Mouse (Mus musculus): ENCODE measurements around the gene Hils1.

Hils1 gene

DNA sequence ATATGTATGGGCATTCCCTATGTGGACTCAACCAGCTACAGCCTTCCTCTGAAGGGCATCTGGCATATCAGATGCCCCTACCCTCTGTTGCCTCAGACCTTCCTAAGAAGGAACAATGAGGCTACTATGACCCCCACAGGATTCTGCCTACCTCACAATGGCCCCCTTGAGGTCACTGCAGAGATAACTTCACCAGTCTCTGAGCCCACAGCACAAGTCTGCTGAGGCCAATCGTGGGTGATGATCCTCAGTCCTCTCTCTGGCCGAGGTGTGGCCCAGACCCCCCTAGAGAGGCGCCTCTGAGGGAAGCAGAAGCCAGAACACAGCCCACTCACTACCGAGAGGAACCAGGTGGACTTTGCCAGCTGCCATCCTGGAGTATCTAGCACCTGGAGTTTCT lies at the start of gene Hils1:
TSS of gene Hils1 (plus strand) at position 175 of the 400 bp plus-strand sequence.
- DNase-seq (ENCODE audit: low spot score) = no peak

DNA sequence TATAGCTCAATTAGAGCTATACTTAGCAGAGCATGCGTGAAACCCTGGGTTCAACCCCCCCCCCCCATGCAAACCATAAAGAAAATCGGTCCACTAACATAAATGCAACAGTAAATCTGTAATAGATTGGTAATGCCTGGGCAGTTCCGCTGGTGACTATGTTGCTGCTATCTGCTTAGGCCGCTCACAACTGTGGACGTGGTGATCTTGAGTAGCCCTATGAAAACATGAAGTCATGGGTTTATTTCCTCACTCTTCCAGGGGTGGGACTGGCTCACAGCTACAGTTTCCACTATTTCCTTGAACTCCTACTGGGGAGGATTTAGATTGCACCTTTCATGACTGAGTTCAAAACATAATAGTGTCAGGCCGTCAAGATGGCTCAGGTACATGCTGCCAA lies 49.7 kb upstream of the Hils1 start:
- no peak for DNase-seq (ENCODE audit: low spot score)

DNA sequence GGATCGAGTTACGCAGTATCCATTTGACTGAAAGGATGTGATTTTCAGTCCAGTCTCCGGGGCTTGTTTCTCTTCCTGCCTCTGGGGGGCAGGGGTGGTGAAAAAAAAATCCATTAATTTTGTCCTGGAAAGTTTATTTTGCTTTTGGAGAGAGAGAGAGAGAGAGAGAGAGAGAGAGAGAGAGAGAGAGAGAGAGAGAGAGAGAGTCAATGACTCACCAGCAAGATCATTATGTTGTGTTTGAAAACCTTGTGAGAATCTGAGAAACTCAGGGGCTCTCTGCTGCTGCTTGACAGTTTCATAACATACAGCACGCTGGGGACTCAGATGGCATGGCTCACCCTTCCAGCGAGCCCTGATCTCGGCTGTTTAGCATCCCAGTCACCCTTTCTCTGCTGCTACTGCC lies 46.4 kb upstream of the Hils1 start:
- no peak for DNase-seq (ENCODE audit: low spot score)

GRCm38 (mm10) chr11:94924977-94925376 lies 42.4 kb upstream of the Hils1 start:
- no peak for DNase-seq (ENCODE audit: low spot score)

DNA sequence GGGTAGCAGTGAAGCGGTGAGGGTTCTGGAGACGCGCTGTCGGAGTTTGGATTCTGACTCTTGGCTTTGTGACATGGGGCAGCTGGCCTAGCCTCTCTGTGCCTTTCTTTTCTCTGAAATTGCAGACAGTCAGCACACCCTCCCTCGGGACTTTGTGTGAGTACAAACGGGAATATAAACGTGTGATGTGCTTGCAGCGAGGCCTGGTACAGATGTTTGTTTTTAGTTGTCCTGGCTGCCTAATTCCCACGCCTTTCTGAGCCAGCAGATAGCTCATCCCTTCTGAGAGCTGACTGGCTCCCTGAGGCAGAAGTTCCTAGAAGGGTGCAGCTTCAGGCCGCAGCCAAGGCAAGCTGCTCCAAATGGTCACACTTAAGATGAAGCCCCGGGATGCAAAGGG lies 41.0 kb upstream of the Hils1 start:
- no peak for DNase-seq (ENCODE audit: low spot score)

DNA sequence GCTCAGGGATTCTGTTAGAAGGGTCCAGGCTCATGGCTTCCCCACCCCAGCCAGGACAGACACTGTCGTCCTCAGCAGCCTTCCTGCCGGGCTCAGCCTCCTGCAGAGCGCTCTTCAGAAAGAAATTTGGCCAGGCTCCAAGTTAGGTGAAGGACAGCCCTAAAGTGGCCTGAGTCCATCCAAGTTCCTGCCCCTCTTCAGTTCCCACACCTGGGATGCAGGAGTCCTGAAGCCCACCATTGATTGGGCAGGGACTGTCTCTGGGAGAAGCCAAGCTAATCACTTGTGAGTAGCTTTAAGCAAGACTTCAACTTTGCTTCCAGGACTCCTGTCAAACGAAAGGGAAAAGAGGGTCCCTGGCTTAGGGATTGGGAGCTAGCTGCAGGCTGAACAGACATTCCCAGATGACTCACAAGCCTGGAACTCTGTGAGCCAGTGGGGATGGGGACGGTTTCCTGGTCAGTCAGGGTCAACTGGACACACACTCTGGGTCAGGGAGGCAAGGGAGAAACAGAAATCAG lies 39.6 kb upstream of the Hils1 start:
- DNase-seq (ENCODE audit: low spot score) = no peak

GRCm38 (mm10) chr11:94928820-94929219 lies 38.6 kb upstream of the Hils1 start:
- DNase-seq (ENCODE audit: low spot score) = peak; percentile 82

GRCm38 (mm10) chr11:94929599-94929998 lies 37.8 kb upstream of the Hils1 start:
- no peak for DNase-seq (ENCODE audit: low spot score)

DNA sequence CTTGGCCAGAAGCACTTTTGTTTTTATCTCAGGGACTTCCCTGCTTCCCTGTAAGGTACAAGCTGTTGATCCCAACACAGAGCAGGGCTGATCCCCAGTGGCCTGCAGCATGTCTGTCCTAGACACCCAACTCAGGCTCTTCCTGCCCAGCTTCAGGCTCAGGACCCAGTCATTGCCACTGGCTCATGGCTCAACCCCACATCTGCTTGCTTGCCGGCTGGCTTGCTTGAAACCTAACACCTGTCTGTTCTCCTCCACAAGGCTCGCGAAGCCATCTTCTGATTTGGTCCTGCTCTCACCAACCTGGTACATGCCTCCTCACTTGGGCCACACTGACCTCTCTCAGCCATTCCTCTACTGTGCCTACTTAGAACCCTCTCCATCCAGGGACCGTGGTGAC lies 37.2 kb upstream of the Hils1 start:
- no peak for DNase-seq (ENCODE audit: low spot score)

DNA sequence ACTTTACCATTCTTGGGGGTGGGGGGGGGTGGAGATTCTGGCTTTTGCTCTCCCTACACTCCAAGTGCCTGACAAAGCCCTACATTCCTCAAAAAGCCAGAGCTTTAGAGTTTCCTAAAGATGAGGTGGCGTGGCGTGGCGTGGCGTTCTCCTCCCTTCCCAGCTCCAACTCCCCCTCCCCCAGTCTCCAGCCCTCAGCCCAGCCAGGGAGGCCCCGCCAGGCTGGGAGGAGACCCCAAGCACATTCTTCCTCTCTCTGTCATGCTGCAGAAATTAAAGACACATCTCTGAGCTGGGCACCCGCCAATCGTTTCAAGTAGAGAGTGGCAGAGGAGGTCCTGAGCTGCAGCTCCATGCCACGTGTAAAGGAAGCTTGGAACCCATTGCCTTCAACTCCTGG lies 33.8 kb upstream of the Hils1 start:
- DNase-seq (ENCODE audit: low spot score) = no peak

DNA sequence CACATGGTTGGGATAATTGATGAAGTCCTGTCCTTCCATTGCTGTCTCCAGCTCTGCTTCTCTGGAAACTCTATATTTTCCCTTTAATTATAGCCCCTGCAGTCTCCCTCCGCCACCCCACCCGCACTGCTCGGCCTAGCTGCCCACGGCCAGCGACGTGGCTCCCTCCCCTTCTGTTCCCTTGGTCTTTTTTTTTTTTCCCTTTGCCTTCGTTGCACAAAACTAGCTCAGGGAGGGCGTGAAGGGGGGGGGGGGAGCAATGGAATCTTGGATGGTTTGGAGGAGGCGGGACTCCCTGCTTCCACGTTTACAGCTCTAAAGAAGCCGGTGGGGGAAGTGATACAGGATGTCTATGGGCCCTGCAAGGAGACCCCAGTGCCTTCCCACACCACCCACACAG lies 32.9 kb upstream of the Hils1 start:
- no peak for DNase-seq (ENCODE audit: low spot score)

DNA sequence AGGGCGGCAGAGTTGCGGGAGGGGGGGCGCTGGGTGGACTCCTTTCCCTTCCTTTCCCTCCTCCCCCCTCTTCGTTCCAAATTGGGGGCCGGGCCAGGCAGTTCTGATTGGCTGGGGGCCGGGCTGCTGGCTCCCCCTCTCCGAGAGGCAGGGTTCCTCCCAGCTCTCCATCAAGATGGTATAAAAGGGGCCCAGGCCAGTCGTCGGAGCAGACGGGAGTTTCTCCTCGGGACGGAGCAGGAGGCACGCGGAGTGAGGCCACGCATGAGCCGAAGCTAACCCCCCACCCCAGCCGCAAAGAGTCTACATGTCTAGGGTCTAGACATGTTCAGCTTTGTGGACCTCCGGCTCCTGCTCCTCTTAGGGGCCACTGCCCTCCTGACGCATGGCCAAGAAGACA lies 31.3 kb upstream of the Hils1 start, which contains the start of gene Col1a1:
TSS of gene Col1a1 (plus strand) at position 180 of the 400 bp plus-strand sequence.
- peak; percentile 74 for DNase-seq (ENCODE audit: low spot score)

DNA sequence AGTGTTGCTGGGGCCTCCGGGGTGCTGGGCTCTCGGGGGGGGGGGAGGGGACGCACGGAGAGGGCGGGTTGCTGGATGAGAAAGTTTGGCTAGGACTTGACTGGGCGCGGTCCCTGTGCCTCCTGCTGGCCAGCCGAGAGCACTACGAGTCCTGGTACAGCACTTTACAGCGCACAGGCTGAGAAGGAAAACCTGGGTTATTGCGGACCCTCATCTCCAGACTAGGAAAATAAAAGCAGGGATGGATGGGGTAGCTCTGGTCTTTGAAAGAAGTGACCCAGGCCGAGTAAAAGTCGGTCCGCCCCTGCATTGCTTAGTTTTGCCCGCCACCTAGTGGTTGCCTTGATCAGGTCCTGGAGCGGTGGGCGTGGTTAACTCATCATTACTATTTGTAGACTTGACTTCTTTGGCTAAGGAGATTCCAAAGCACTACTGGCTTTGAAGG lies 30.5 kb upstream of the Hils1 start:
- DNase-seq (ENCODE audit: low spot score) = peak; percentile 81

DNA sequence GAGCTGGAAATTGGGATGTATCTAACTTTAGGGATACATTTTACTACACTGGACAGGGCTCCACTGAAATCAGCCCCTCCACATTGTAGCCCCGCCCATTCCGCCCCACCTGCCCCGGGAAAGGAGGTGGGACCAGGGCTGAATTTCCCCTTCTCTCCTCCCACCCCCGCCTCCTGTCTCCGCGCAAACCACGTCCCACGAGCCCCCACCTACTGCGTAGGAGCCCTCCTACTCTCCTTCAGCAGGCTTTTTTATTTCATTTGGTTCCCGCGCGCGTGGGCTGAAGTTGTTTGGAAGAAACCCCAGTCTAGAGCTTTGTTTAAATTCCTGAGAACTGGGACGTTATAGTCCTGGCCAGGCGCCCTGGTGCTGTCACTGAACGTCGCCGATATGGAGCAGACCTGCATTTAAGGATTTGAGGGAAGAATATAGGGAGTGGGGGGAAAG lies 30.0 kb upstream of the Hils1 start:
- peak; percentile 71 for DNase-seq (ENCODE audit: low spot score)

DNA sequence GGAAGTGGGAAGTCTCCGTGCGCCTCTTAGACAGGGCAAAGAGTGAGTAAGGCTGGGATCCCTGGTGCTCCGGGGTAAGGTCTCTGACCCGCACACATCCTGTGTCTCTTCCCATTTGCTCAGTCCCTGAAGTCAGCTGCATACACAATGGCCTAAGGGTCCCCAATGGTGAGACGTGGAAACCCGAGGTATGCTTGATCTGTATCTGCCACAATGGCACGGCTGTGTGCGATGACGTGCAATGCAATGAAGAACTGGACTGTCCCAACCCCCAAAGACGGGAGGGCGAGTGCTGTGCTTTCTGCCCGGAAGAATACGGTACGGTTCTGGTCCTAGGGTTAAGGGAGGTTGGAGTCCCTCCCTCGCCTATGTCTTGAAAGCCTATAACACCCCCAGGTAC lies 29.6 kb upstream of the Hils1 start:
- DNase-seq (ENCODE audit: low spot score) = no peak

- DNase-seq (ENCODE audit: low spot score) = no peak
Measured at GRCm38 (mm10) chr11:94938296-94938695, 29.1 kb upstream of the Hils1 start.

DNA sequence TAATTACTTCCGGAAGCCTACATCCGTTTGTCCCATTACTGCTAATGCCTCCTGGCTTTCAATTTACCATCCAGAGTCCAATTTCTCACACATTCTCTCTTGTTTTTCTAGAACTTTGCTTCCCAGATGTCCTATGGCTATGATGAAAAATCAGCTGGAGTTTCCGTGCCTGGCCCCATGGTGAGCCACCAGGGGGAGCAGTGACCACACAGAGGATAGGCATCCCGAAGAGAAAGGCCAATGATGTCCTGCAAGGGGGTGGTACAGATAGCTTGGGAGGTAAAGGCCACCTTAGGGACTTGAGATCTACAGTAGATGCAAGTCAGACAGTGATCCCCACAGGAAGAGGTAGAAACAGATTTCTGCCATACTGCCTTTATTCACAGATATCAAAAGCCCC lies 28.1 kb upstream of the Hils1 start:
- DNase-seq (ENCODE audit: low spot score) = no peak

GRCm38 (mm10) chr11:94941121-94941520 lies 26.3 kb upstream of the Hils1 start:
- DNase-seq (ENCODE audit: low spot score) = no peak

DNA sequence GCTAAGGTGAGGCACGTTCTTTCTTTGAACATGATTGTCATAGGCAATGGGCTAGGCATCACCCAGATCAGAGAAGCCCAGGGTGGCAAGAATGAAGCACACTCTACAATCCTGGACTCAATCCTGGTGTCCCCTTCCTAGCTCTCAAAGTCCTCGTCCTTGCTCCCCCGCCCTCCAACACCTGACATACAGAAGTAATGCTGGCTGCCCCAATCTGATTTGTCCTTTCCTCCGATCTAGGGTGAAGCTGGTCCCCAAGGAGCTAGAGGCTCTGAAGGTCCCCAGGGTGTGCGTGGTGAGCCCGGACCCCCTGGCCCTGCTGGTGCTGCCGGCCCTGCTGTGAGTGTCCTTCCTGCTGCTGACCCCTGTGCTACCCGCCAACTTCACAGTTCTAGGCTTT lies 25.6 kb upstream of the Hils1 start:
- DNase-seq (ENCODE audit: low spot score) = no peak

DNA sequence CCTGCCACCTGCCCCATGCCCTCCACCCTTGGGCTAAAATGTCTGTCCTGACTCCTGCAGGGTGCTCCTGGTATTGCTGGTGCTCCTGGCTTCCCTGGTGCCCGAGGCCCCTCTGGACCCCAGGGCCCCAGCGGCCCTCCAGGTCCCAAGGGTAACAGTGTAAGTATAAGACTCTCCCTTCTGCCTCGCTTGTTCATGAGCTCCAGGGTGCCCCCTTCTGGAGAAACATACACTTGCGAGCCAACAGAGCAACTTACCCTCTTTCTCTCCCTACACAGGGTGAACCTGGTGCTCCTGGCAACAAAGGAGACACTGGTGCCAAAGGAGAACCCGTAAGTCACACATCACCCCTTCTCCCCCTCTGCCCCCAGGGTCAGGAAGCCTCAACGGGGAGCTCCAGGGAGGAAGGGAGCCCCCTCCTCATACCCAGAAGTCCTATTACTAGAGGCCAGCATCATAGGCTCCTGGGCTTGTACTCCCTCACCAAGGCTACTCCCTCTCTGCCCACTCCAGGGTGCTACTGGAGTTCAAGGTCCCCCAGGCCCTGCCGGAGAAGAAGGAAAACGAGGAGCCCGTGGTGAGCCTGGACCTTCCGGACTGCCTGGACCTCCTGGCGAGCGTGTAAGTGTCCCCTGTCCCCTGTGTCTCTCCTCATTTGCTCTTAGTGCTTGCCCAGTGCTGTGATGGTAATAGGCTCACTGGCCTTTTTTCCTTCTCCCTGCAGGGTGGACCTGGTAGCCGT lies 24.9 kb upstream of the Hils1 start:
- DNase-seq (ENCODE audit: low spot score) = no peak

DNA sequence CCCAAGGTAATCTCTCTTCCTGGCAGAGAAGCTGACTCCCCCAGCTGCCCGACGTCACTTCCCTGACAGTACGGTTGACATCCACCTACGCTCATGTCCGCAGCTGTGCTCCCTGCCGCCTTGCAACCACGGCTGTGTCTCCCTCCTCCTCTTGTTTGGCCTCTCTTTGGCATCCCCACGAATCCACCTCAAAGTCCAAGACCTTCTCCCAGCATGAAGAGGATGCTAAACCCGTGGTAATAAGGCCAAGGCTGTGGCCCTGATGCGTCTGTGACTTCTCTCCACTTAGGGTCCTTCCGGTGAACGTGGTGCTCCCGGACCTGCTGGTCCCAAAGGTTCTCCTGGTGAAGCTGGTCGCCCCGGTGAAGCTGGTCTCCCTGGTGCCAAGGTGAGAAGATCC lies 24.3 kb upstream of the Hils1 start:
- no peak for DNase-seq (ENCODE audit: low spot score)

GRCm38 (mm10) chr11:94944295-94944694 lies 23.1 kb upstream of the Hils1 start:
- DNase-seq (ENCODE audit: low spot score) = no peak

DNA sequence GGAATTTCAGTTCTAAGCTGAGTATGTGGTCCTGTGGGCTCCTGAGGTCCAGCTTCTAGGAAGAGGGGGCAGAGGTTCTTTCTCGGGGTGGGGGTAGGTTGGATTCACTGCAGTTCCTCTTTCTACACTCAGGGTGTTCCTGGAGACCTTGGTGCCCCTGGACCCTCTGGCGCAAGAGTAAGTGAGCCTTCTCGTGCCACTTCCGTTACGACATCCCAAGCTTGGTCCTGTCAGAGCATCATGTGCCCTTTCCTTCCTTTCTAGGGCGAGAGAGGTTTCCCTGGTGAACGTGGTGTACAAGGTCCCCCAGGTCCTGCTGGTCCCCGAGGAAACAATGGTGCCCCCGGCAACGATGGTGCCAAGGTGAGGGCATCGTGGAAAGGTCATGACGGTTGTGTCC lies 22.2 kb upstream of the Hils1 start:
- DNase-seq (ENCODE audit: low spot score) = no peak

DNA sequence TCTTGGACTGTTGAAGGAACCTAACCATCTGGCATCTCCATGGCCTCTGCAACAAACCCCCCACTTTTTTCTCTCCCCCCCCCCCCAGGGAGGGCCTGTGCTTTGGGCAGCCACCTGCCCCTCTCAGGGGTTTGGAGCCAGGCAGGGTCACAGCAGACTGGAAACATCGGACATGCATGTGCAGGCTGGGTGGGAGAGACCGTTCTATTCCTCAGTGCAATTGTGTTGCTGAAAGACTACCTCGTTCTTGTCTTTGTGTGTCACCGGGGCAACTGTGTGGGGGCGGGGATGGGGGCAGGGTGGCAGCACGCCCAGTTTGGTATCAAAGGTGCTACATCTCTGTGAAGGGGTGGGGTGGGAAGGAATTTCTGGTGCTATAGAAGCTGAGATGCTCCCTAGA lies 15.2 kb upstream of the Hils1 start:
- no peak for DNase-seq (ENCODE audit: low spot score)

Data from testis, postnatal 14 days (tissue).